Mouse (Mus musculus): Measurements from ENCODE around the gene Tada2b.

Tada2b gene

GRCm38 (mm10) chr5:36444611-36445010 lies 39.5 kb downstream of the Tada2b start:
- no peak for DNase-seq (ENCODE audit: low read depth)

- no peak for DNase-seq (ENCODE audit: low read depth)
Measured at GRCm38 (mm10) chr5:36440741-36441140, 43.3 kb downstream of the Tada2b start.

GRCm38 (mm10) chr5:36436858-36437257 lies 47.2 kb downstream of the Tada2b start:
- no peak for DNase-seq (ENCODE audit: low read depth)

- no peak for DNase-seq (ENCODE audit: low read depth)
Measured at GRCm38 (mm10) chr5:36434398-36434967, 49.6 kb downstream of the Tada2b start.

- DNase-seq (ENCODE audit: low read depth) = no peak
Measured at GRCm38 (mm10) chr5:36431711-36432110, 52.4 kb downstream of the Tada2b start.

- DNase-seq (ENCODE audit: low read depth) = no peak
Measured at GRCm38 (mm10) chr5:36429551-36429950, 54.5 kb downstream of the Tada2b start.

- DNase-seq (ENCODE audit: low read depth) = no peak
Measured at GRCm38 (mm10) chr5:36427831-36428230, 56.3 kb downstream of the Tada2b start.

- no peak for DNase-seq (ENCODE audit: low read depth)
Measured at GRCm38 (mm10) chr5:36426404-36426803, 57.7 kb downstream of the Tada2b start.

- no peak for DNase-seq (ENCODE audit: low read depth)
Measured at GRCm38 (mm10) chr5:36424676-36425075, 59.4 kb downstream of the Tada2b start.
